Mouse (Mus musculus): ENCODE measurements around the gene Spata45.

Spata45 gene

GRCm38 (mm10) chr1:191042106-191042505 lies 5.7 kb downstream of the Spata45 start:
- no peak for DNase-seq (ENCODE audit: low spot score)

DNA sequence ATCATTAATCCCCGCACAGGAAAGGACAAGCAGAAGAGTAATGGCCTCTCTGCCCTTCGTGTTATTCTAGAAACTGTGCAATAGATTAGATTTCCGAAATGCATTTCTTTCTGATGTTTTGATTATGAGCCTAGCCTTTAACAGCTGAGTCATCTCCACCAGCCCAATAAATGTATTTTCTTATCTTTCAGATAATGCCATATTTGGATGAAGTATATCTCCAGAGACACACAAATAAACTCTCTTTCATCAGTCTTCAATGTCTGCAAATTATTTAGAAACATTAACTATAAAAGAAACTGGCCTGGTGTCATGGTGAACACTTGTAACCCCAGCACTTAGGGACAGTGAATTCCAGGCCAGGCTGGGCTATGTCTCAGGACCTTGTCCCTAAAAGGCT lies 6.2 kb downstream of the Spata45 start:
- DNase-seq (ENCODE audit: low spot score) = no peak

DNA sequence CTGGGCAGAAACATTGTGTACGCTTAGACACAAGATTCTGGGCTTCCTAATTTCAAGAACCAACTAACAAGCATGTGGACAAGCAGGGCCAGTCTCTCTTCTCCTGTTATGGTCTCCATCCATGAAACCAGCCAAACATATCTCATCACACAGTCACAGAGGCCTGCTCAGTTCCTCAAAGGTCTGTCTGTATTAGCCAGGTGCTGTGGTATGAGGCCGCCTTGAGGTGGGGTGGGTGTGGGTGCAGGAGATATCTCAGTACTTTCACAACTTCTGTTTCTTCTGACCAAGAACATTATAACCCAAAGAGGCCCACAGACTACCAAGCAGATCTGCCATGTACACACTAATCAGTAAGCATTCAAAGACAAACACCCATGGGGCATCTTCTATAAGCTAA lies 8.8 kb downstream of the Spata45 start:
- no peak for DNase-seq (ENCODE audit: low spot score)

- DNase-seq (ENCODE audit: low spot score) = no peak
Observed at GRCm38 (mm10) chr1:191046231-191046824, 9.9 kb downstream of the Spata45 start.

GRCm38 (mm10) chr1:191053555-191053954 lies 17.1 kb downstream of the Spata45 start:
- DNase-seq (ENCODE audit: low spot score) = no peak

GRCm38 (mm10) chr1:191054870-191055532 lies 18.6 kb downstream of the Spata45 start:
- peak; percentile 45 for DNase-seq (ENCODE audit: low spot score)

GRCm38 (mm10) chr1:191055533-191055873 lies 19.1 kb downstream of the Spata45 start:
- DNase-seq (ENCODE audit: low spot score) = no peak

DNA sequence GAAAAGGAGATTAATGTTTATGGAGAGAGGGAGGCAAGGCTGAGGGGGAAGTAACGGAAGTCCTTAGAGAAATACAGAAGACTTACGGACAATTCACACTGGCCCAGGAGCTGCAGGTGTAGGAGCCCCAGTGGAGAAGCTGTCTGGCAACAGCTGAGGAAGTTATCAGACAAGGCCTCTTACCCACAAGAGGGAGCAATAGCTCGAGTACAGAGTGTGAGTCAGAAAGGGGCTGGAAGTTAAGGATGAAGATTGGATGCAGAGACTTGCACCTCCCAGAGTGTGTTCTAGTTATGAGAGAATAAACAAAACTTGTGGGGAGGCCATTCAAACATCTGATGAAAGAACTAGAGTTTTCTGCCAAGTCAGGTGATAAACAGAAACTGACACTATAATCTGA lies 21.0 kb downstream of the Spata45 start:
- DNase-seq (ENCODE audit: low spot score) = no peak

DNA sequence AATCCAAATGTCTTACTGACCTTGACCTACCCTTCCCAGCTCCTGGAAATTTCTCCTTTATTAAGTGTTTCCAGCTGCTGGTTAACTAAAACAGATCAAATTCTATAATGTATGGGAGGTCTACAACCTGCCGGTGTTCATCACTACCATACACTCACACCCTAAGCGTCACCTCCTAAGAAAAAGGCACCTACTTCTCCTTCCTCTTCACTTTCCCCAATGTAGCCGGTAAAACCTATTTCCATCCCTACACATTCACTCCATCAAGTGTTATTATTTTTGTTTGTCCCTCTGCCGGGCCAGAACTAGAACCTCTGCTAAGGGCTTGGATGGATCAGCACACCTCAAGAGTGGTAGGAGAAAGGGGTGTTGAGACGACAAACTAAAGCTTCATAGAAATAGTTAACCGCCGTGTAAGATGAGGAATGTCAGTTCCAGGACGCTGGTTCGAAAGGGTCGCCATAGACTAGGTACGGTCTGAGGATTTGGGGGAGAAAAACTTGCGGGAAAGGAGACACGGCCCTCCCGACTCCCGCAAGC lies 25.9 kb downstream of the Spata45 start:
- no peak for DNase-seq (ENCODE audit: low spot score)

DNA sequence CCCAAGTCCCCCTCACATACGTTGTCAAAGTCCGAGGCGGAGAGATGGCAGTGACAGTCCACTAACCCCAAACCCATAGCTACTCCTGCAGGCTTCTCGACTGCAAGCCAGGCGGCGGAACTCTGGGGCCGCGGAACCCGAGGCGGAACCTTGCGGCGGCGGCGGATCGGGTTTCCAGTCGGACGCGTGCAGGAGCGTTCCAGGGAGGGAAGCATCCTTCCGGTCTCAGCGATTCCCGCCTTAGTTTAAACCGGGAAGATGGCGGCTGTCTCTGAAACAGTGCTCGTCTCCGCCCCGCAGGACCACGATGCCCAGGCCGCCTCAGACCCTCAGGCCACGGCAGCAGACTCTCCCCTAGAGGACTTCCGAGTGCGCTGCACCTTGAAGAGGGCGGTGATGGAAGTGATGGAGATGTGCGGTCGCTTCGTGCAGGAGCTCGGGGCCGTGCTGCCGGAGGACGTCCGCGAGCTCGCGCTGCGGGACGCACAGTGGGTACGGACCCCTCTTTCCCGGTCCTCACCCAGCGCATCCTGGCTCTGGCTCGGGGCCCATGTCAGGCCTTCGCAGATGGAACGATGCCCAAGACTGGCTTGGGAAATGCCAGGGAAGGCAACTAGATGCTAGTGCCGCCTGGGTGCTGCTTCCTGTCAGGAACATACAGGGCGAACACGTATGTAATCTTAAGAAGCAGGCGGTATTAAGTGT lies 26.5 kb downstream of the Spata45 start, which contains the start of the genes Tatdn3 and Nsl1:
Gene Tatdn3 (minus strand): TSS at position 152 of the 705 bp plus-strand sequence.
Gene Nsl1 (plus strand): TSS at position 232 of the 705 bp plus-strand sequence.
- peak; percentile 88 for DNase-seq (ENCODE audit: low spot score)

DNA sequence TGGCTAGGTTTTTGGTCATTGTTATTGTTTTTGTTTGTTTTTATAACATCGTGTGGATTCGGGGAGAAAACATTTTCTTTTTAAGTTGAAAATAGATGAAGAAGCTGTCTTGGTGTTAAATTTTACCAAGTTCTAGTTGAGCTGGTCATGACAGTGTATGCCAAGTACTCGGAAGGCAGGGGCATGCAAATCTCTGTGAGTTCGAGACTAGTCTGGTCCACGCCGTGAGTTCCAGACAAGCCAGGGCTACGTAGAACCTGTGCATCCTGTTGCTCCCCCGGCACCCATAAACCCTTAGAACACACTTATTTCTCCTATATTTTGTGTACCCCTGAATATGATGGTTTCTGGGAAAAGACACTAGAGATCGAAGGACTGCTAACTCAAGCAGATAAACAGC lies 27.3 kb downstream of the Spata45 start:
- DNase-seq (ENCODE audit: low spot score) = no peak

DNA sequence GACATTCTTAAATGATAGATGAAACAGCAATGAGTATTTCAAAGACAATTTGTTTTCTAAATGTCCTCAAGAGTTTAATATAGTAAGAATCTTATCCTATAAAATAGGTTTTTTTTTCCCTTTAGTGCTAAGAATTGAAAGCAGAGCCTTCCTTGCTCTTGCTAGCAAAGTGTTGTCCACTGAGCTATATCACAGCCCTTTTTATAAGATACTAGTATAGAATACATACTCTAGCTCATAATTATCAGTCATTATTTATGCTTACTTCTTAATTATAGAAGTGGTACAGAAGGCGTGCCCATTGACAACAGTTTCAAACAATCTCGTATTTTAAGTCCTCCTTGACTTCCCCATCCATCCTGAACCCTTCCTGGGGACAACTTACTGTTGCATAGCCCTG lies 28.1 kb downstream of the Spata45 start:
- DNase-seq (ENCODE audit: low spot score) = no peak

GRCm38 (mm10) chr1:191065188-191065587 lies 28.7 kb downstream of the Spata45 start:
- DNase-seq (ENCODE audit: low spot score) = no peak

DNA sequence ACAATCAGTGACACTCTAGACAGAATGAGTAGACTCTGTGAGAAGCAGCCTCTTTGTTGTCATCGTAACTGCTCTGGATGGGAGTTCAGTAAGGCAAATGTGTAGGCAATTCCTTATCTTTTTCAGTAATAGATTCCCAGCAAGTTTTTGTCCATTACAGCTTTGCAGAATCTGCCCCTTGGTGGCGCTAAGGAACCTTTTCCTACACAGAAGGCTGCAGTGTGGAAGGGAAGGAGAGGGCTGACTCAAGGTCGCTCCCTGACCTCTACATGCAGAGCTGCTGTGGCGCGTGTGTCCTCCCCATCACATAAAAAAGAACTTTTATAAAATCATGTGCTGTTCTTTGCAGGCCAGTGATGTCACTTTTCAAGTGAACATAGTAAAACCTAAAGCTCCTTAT lies 31.9 kb downstream of the Spata45 start:
- no peak for DNase-seq (ENCODE audit: low spot score)

DNA sequence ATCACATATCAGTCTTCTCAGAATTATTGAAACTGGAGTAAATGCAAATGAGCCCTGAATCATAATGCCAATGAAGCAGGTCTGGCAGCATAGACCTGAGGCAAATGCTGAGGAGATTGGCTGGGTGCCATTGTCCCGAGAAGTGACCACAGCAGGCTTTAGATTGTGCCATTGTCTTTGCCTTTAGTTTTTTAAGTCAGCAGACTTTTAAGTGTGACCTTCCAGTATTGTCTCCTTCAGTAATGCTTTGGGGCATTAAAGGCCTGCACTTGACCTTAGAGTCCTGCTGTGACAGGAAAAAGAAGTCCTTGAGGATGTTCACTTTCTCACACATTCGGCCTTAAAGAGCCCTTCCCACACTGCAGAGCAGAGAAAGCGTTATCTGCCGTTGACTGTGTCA lies 33.8 kb downstream of the Spata45 start:
- no peak for DNase-seq (ENCODE audit: low spot score)

GRCm38 (mm10) chr1:191071613-191072012 lies 35.2 kb downstream of the Spata45 start:
- no peak for DNase-seq (ENCODE audit: low spot score)

GRCm38 (mm10) chr1:191072329-191072913 lies 36.0 kb downstream of the Spata45 start:
- peak; percentile 78 for DNase-seq (ENCODE audit: low spot score)

GRCm38 (mm10) chr1:191073001-191073400 lies 36.6 kb downstream of the Spata45 start:
- peak; percentile 33 for DNase-seq (ENCODE audit: low spot score)

DNA sequence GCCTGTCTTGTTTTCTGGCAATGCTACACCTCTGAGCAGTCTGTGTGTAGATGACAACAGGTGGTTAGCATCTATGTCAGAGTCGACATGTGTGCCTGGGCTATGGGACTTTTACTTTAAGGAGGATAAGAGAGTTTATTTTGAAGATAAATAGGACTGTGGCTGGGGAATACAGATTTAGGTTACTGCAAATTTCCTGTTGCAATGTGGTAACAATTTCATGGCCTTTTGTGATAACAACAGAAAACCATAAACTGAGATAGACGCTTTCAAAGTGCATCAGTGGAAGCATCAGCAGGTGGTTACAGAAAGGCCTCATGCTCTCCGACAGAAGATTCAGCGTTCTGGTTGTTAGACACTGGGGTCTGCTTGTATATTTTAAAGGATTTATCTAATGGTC lies 37.0 kb downstream of the Spata45 start:
- DNase-seq (ENCODE audit: low spot score) = no peak

- no peak for DNase-seq (ENCODE audit: low spot score)
Observed at GRCm38 (mm10) chr1:191075199-191075883, 38.9 kb downstream of the Spata45 start.

GRCm38 (mm10) chr1:191083230-191083629 lies 46.8 kb downstream of the Spata45 start:
- DNase-seq (ENCODE audit: low spot score) = peak; percentile 76

DNA sequence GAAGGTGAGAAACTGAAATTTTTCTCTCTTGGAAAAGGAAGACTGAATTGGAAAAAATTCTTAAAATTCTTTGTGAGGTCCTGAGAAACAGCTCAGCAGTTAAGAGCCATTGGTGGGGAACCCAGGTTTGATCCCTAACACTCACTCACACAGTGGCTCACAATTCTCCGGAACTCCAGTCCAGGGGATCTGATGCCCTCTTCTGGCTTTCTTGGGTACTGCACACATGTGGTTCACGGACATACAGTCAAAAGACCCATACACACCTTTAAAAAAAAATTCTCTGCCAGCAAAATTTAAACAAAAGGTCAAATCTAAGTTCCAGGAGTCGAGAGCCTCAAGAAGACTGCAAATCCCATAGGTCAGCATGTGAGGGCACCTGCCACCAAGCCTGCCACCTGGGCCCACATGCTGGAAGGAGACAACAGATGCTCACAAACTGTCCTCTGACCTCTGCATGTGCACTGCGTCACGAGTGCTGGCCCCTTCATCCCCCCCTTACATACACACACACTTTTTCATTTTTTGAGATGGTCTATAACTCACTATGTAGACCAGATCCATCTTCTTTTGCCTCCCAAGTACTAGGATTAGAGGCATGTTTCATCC lies 48.6 kb downstream of the Spata45 start:
- DNase-seq (ENCODE audit: low spot score) = no peak
